Mouse (Mus musculus): ENCODE results near the gene Ppfia4. TPM values are rescaled to one million over a fixed set of nuclear protein-coding genes. Genes with fewer than 3 reads are reported as not detected.
"Not testable (repeated sequence)": the region's sequence is repeated elsewhere in the genome, so short reads cannot be mapped to it uniquely, and the experiment has no call there.

The Ppfia4 gene
- polyA plus RNA-seq, 1 experiment = 5.1 TPM

DNA sequence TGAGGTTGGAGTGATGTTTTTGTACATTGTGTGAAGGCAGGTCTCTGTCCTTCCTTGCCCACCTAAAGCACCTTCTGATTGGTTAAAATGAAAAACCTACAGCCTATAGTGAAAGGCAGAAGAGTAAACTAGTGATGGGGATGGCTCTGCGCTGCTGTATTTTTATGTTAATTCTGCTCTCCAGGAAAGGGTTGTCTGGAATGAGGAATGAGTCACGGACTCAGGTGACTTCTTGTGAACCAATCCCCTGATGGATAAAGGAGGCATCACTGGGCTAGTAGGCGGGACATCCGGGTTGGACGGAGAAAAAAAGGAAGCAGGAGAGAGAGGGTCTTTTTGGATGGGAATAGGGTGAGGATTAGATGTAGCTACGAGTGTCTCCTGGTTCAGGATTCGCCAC, 62.7 kb downstream of the Ppfia4 start:
- Histone ChIP-seq H3K27me3 (ENCODE audit: control insufficient read depth, insufficient read depth, low read length) (no peaks in the 10 kb centered on the region), H3K4me1 (ENCODE audit: control insufficient read depth, insufficient read depth, low read length) (no peaks in the 10 kb centered on the region), H3K4me3 (ENCODE audit: control insufficient read depth, low read depth, low read length) (no peak overlapping the region), H3K27ac (ENCODE audit: control insufficient read depth, insufficient read depth, low read depth, low read length) (no peak overlapping the region), H3K36me3 (ENCODE audit: control insufficient read depth, insufficient read depth, low read length) (no peaks in the 10 kb centered on the region)
- TF ChIP-seq CTCF (IDR thresholded peaks at IDR 0.05; ENCODE audit: control insufficient read depth, insufficient read depth, insufficient replicate concordance, low read depth, low read length) (no peak), POLR2A (IDR thresholded peaks at IDR 0.05; ENCODE audit: control insufficient read depth, low read depth, low read length) (no peak)

DNA sequence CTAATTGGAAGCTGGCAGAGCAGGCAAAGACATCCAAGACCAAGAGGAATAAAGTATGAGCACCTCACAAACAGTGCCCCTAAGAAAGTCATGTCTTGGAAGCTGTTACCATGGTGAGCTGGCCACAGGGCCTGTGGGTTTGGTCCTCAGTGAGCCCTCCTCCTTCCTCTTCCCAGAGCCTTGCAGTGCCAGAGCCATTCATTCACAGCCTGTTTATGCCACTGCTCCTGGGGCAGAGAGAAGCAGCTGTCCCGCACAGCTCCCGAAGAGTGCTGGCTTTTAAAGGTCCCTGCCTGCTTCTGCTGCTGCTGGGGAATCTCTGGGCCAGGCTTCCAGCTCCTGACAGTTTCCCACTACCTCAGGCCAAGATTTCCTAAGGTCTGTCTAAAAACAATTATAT, 66.9 kb downstream of the Ppfia4 start:
- Histone ChIP-seq H3K4me1 (ENCODE audit: control insufficient read depth, insufficient read depth, low read length) (no peaks in the 10 kb centered on the region), H3K27ac (ENCODE audit: control insufficient read depth, insufficient read depth, low read depth, low read length) (no peak overlapping the region), H3K27me3 (ENCODE audit: control insufficient read depth, insufficient read depth, low read length) (no peaks in the 10 kb centered on the region), H3K4me3 (ENCODE audit: control insufficient read depth, low read depth, low read length) (no peak overlapping the region), H3K36me3 (ENCODE audit: control insufficient read depth, insufficient read depth, low read length) (no peaks in the 10 kb centered on the region)
- TF ChIP-seq CTCF (IDR thresholded peaks at IDR 0.05; ENCODE audit: control insufficient read depth, insufficient read depth, insufficient replicate concordance, low read depth, low read length) (no peak), POLR2A (IDR thresholded peaks at IDR 0.05; ENCODE audit: control insufficient read depth, low read depth, low read length) (no peak)

GRCm38 (mm10) chr1:134264341-134264740, 68.4 kb downstream of the Ppfia4 start:
- Histone ChIP-seq H3K27me3 (ENCODE audit: control insufficient read depth, insufficient read depth, low read length) (no peaks in the 10 kb centered on the region), H3K36me3 (ENCODE audit: control insufficient read depth, insufficient read depth, low read length) (no peaks in the 10 kb centered on the region), H3K4me3 (ENCODE audit: control insufficient read depth, low read depth, low read length) (no peak overlapping the region), H3K27ac (ENCODE audit: control insufficient read depth, insufficient read depth, low read depth, low read length) (no peak overlapping the region), H3K4me1 (ENCODE audit: control insufficient read depth, insufficient read depth, low read length) (no peaks in the 10 kb centered on the region)
- TF ChIP-seq CTCF (IDR thresholded peaks at IDR 0.05; ENCODE audit: control insufficient read depth, insufficient read depth, insufficient replicate concordance, low read depth, low read length) (no peak), POLR2A (IDR thresholded peaks at IDR 0.05; ENCODE audit: control insufficient read depth, low read depth, low read length) (no peak)

- H3K4me1 ChIP-seq (ENCODE audit: control insufficient read depth, insufficient read depth, low read length); H3K27ac ChIP-seq (ENCODE audit: control insufficient read depth, insufficient read depth, low read depth, low read length); H3K27me3 ChIP-seq (ENCODE audit: control insufficient read depth, insufficient read depth, low read length); H3K4me3 ChIP-seq (ENCODE audit: control insufficient read depth, low read depth, low read length); H3K36me3 ChIP-seq (ENCODE audit: control insufficient read depth, insufficient read depth, low read length): not testable (repeated sequence)
These were observed 83.0 kb downstream of the Ppfia4 start for GRCm38 (mm10) chr1:134249681-134250080.

Other genes starting within 250 kb of the Ppfia4 start
- gene Chit1, start 221.7 kb downstream of the Ppfia4 start, polyA plus RNA-seq (2012; rRNA removed) = 8.7 and 10.4 TPM in 2 replicates
- 0.05 TPM in 1 of 2 replicates, not detected in the other for gene Chil1, start 150.8 kb downstream of the Ppfia4 start, polyA plus RNA-seq (2012; rRNA removed)
- gene Mybph, start 139.5 kb downstream of the Ppfia4 start, polyA plus RNA-seq (2012; rRNA removed) = 0.16 and 0.20 TPM in 2 replicates
- 19.4 and 28.0 TPM in 2 replicates for gene Adora1, start 97.5 kb downstream of the Ppfia4 start, polyA plus RNA-seq (2012; rRNA removed)
- 0.11 TPM in 1 of 2 replicates, not detected in the other for gene Myog, start 42.9 kb downstream of the Ppfia4 start, polyA plus RNA-seq (2012; rRNA removed)
- 116 and 127 TPM in 2 replicates for gene Tmem183a, start 29.1 kb upstream of the Ppfia4 start, polyA plus RNA-seq (2012; rRNA removed)
- gene 4933406M09Rik, start 53.0 kb upstream of the Ppfia4 start, polyA plus RNA-seq (2012; rRNA removed) = 48.3 and 57.0 TPM in 2 replicates
- gene Cyb5r1, start 72.6 kb upstream of the Ppfia4 start, polyA plus RNA-seq (2012; rRNA removed) = 30.4 and 40.5 TPM in 2 replicates
- gene Adipor1, start 82.5 kb upstream of the Ppfia4 start, polyA plus RNA-seq (2012; rRNA removed) = 79.6 and 87.4 TPM in 2 replicates
- 28.9 and 30.3 TPM in 2 replicates for gene Klhl12, start 122.6 kb upstream of the Ppfia4 start, polyA plus RNA-seq (2012; rRNA removed)
- gene Rabif, start 161.7 kb upstream of the Ppfia4 start, polyA plus RNA-seq (2012; rRNA removed) = 12.6 and 14.4 TPM in 2 replicates
- 87.2 and 108 TPM in 2 replicates for gene Mgat4e, start 216.8 kb upstream of the Ppfia4 start, polyA plus RNA-seq (2012; rRNA removed)
- 42.2 and 43.6 TPM in 2 replicates for gene Kdm5b, start 227.2 kb upstream of the Ppfia4 start, polyA plus RNA-seq (2012; rRNA removed)

All from testis, adult 2 months (tissue).